Mouse (Mus musculus): ENCODE measurements at regions not wholly inside any gene's neighbourhood (a gene's known extent, or its start where the extent isn't known, plus 50 kb on each side); places are given as distances from the start of the nearest gene placed in this dataset.

DNA sequence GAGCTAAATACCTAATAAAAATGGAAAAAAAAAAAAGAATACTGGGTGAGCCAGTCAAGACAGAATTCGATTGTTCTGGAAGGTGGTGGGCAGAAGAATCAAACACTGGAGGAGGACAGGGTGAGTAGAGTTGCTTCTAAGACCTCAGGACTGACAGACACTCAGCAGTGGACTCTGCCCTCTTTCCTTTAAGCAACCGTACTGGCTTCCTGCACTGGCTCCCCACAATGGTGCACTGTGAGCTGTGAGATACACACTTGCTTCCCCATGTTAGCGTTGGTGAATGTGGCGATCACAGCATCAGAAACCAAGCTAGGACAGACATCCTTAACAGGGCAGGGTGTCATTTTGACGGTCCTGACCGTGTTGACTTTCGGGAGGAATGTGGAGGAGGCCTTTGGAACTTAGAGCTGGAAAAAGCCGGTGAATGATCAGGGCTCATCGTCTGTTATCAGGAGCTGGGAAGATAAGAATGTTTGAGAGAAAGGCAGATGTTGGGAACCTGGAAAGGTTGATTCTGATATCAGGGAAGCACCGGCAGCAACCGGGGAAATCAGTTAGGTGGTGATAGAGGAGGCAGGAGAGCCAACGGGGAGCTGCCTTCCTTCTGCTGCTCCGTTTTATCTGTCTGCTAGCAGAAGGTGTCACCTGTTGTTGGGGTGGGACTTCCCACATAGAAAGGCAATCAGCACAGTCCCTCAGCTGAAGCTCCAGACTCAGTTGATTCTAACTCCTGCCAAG, 254.8 kb downstream of the Ajap1 start:
- no peak for DNase-seq (ENCODE audit: low spot score)

DNA sequence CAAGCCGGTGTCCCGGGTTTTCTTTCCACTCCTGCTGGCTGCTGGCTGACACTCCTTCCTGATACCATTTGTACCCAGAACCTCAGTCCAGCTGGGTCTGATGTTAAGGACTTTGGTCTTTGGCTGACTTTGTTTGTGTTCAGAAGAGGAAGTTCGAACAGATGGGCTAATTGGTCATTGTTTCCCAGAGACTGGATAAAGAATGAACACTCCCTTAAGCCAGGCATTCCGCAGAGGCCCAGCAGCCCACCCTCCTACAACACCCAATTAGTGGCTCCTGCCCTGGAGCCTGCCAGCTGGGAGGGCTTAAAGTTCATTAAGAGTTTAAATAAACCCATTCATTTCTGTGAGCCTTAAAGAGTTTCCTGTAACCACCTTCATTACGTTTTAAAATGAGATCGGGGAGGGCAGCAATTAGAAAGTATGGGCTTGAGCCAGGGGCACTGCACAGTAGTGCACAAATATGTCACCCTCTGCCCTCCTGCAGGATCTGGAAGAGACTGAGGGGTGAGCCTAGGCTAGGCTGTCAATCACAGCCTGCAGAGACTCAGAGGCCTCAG, 257.9 kb downstream of the Ajap1 start:
- DNase-seq (ENCODE audit: low spot score), result peak; percentile 55

DNA sequence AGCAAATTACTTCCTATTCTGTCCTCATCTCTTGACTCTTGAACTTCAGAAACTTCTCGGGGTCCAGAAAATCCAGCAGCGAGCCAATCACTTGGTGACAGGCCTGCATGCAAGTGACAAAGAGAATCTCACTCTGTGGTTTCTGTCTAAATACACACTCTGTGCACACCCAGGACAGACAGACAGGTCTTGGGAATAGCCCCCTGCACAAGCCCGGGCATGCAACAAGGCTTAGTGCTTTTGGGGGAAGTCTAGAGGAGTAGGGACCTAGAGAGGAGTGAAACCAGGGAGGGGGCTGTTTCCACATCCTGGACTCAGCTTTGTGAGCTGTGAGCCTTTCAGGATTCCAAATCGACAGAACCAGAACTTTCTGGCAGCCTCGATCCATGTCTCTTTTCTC, 259.6 kb downstream of the Ajap1 start:
- DNase-seq (ENCODE audit: low spot score), result no peak

DNA sequence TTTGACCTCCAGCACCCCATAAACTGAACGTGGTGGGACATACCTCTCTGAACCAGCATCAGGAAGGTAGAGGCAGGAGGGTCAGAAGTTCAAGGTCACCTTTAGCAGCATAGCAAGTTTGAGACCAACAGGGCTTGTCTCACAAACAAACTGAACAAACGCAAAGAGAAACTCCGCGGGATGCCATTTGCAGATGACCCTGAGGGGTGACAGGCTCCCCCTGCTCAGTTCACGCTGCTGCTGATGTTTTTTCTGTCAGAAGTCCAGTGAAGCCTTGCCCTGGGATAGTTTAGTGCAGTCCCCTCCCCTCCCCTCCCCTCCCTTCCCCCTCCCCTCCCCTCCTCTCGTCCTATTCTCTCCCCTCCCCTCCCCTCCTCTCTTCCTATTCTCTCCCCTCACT, 262.1 kb downstream of the Ajap1 start:
- no peak for DNase-seq (ENCODE audit: low spot score)

DNA sequence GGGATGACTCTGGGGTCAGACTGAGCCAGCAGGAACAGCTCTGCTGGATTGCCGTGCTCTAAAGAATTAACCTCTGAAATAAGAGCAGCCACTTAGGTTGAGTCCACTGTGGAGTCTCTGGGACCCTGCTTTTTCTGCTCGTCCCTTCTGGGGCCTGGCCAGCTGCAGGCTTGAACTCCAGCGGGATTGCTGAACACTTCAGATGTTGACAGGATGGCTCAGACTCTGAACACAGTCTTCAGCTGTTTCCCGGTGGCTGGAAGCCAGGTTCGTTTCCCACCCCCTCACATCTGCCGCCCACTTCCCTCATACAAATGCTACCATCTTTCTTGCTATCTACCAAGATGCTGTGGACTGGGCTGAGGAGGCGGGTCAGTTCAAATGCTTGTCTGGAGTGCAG, 262.5 kb downstream of the Ajap1 start:
- DNase-seq (ENCODE audit: low spot score), result peak; percentile 9

DNA sequence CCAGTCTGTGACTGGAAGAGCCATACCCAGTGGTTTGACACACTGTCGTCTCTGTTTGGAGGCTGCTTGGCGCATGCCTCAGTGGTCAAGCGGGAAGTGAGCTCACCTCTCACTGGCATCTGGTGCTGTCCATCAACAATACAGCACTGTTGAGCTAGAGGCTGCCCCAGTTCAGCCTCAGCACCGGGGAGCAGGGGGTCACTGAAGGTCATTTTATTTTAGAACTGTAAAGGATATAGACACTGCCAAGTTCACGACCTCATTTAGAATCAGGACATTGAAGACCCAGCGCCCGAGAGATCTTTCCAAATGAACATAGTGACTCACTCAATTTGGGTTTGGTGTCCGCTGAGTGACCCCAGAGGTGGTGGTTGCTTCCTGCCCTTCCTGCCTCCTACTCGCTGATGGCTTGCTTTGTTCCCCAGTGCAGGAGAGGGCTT, 265.1 kb downstream of the Ajap1 start:
- peak; percentile 68 for DNase-seq (ENCODE audit: low spot score)

DNA sequence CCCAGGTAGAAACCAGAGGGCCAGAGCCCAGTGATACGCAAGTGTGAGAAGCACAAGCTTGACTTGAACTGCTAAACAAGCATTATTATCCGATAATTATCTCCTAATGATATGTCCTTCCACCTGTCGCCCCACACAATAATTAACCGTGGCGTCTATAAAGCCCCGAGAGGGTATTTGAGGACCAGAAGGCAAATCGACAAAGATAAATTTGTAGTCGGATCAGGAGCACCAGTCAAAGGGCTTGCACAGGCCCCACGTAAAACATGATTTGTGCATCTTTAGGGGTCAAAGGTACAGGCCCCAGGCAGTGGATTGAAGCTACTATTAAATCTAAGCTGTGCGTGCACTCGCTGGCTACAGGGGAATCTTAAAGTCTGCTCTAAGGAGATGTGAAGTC, 270.5 kb downstream of the Ajap1 start:
- no peak for DNase-seq (ENCODE audit: low spot score)

DNA sequence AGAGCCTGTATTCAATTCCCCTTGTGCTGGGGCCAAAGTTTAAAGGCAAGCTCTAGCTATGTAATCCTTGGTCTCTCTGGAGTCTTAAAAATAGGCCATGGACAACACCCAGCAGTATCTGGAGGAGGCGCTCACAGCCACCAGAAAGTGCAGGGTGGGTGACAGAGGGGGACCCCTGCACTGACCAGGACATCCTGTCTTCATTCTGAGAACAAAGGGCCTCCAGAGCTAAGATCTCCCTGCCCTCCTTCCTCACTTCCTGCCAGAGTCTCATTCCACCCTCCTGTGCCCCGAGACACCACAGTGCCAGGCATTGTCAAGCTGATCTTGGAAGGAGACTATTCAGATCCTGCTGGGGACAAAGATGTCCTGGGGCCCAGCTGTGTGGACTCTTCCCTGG, 273.8 kb downstream of the Ajap1 start:
- DNase-seq (ENCODE audit: low spot score), result no peak

DNA sequence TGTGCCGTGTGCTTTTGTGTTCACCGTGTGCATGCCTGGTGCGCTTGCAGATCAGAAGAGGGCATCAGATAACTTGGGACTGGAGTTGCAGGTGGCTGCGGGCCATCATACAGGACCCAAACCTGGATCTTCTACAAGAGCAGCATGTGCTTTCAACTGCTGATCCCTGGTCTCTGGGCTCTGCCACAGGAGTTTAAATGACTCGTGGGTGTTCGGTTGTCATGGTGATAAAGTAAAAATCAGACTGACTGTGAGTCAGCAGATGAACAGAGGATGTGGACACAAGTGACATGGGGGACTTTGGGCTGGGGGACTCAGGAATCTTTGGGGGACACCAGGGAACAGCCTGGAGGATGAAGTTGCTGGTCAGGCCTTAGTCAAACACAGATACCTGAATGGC, 274.4 kb downstream of the Ajap1 start:
- DNase-seq (ENCODE audit: low spot score), result no peak

DNA sequence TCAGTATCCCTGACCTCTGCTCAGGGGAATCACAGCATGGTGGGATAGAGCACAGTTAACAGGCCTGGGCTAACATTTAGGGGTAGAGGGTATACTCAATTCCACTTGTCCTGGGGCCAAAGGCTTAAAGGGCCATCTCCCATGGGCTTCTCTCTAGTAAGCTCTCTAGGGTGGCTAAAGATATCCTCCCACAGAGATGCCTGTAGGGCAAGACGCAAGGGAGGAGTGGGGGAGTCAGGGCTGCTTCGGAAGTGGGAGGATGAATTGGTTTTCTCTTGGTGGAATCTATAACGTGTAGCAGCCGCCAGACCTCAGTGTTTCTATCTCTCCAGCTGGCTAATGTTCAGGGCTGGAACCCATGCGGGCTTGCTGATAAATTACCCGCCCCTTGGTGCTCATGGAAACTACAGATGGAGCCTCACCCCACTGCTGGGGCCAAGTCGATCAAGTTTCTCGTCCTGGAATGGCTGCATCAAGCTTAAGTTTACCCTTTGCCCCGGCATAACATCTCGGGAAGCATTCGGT, 275.0 kb downstream of the Ajap1 start:
- DNase-seq (ENCODE audit: low spot score), result no peak

DNA sequence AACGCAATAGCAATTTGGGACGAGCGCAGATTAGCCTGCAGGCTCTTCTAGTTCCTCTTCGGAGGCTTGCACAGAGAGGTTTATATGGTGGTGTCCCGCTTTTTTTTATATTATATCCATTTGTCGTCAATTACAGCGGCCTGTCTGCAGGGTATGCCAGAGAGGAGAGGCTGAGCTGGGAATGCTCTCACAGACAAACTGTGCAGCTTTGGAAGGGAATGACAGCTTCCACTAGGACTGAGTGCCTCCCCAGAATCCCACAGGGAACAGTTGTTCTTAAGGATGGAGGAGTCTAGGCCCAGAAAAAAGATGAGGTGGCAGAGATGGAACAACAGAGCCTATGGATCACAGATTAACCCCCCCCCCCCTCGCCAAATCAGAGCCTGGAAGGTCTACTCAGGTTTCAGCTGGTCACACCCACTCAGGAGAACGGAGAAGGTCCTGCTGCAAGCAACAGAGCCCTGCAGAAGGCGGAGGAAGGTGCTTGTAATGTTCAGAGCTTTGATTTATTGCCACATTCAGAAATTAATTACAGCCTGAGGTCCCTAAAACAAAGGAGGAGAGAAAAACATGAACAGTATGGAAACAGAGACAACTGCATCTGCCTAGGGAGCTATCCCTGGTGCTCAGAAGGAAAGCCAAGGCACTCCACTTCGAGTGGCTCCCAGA, 275.7 kb downstream of the Ajap1 start:
- DNase-seq (ENCODE audit: low spot score), result no peak

DNA sequence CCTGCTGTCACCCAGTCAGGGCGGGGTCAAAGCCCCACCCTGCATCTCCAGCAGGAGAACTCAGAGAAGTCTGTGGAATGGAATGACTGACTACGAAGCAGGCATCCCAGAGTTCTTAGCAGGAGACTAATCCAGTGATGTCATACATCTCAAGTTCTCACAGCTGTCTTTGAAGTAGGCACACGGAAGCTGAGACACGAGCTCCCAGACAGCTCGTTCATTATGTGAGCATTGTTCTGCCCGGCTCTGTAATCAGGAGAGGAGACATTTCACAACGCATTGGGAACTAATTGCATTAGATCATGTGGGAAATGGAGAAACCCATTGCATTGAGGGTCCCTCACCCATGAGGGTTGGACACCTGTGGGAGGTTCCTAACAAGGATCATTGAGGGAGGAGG, 277.8 kb downstream of the Ajap1 start:
- DNase-seq (ENCODE audit: low spot score), result no peak

DNA sequence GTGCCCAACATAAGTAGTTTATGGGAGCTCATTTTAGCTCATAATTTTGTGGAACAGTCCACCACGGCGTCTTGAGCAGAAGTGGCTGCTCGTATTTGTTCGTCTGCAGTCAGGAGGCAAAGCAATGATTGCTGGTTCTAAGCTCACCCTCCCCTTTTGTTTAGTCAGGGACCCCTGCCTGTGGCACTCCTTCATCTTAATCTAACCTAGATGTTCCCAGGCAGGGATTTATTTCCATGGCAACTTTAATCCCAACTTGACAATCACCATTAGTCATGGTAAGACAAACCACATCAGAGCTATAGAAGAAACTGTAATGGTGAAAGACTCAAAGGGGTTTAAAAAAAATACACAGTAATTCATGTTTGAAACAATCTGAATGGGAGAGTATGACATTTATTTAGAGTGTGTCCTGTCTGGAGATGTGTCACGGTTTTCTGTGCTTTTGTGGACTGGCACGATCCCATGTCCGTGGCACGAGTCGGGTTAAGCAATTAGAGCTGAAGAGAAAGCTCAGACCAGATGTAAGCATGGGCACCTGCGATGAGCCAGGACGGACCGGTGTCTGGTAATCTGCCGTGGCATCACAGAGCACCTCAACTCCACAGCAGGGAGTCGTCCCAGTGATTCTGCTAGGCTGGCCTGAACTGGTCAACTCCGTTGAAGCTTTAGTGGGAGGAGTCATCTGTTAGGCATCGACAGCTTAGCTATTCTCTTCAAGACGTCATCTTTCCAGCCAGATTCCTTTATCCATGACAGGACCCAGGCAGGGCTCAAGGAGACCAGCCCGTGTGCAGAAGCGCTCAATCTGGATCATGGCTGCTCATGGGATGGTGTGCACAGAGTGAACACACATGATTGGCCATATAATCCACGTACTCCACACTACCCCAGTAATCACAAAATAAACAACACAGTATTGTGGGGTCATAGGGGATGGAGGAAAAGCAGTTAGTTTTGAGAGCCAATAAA, 281.5 kb downstream of the Ajap1 start:
- DNase-seq (ENCODE audit: low spot score), result no peak

DNA sequence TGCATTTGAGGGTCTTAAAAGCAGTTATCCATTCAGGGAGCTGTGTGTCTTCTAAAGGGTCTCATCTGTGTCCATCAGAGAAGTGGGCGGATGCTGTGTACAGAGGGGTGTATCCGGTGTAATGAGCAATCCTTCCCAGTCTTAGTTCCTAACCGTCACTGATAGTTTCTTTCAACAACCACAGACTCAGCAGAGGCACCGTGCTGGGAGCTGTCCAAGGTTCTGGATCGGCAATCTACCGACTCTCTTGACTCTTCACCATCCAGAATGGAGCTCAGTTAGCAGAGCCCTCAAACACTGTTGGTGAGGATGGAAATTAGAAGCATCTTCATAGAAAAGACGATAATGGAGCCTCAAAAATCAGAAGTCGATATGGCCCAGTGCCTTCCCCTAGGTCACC, 293.1 kb downstream of the Ajap1 start:
- DNase-seq (ENCODE audit: low spot score), result peak; percentile 17

DNA sequence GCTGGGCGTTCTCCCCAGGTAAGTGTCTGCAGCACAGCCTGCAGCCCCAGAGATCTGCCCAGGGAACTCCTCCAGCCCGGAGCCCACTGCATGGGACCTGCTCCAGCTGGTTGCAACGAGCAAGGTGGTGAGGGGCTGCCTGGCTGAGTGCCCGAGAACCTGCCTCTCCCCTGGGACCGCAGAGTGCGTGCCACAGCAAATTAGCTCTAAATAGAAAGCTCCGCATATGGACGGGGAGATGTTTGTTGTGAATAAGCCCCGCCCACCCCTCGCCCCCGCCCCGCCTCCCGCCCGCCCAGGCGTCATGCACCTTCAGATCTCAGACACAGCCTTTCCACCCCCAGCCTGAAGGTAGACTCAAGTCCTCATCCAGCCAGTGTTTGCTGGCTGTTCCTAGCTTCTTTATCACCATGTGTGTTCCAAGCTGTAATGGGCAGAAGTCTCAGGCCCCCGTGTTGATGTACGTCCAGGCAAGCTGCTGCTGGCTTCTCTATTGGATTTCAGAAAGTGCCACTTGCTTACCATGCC, 294.0 kb downstream of the Ajap1 start:
- no peak for DNase-seq (ENCODE audit: low spot score)

DNA sequence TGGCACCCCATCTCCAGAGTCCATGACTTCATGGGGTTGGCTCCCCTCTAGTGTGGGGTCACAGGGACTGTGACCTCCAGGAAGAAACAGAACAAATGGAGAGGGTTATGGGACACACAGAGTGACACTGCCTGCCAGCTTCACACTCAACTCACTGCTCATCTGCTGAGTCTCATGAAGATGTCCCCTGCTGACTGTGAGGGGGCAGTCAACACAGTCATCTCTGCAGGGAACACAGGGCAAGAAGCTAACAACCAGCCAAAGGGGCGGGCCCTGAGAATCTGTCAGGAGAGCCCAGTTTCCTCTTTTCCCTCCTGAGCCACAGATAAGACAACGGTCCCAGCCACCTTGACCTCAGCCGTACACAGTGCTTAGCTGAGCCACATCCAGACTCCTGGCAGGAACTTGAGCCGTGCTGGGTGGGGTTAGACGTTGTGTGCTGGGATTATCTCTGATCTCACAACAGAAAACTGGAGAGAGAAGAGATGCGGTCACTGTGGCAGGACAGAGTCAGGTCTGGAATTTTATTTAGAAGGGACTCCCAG, 294.6 kb downstream of the Ajap1 start:
- no peak for DNase-seq (ENCODE audit: low spot score)

DNA sequence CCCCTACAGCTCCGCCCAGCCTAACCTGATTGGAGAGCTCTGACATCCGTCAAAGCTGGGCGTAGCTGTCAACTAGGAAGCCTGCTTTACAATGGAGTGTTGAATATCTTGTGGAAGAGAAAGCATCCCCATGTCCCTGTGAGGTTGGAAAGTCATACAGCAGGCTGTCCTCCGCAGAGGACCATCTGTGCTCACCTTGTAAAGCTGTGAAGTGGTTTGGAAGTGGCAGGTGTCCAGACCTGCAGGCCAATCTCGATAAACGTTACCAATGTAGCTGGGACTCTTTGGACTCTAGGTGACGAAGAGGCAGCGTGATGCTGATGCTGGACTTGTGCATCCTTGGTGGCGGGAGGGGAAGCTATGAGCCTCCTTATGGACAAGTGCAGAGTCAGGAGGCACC, 305.1 kb downstream of the Ajap1 start:
- DNase-seq (ENCODE audit: low spot score), result no peak

DNA sequence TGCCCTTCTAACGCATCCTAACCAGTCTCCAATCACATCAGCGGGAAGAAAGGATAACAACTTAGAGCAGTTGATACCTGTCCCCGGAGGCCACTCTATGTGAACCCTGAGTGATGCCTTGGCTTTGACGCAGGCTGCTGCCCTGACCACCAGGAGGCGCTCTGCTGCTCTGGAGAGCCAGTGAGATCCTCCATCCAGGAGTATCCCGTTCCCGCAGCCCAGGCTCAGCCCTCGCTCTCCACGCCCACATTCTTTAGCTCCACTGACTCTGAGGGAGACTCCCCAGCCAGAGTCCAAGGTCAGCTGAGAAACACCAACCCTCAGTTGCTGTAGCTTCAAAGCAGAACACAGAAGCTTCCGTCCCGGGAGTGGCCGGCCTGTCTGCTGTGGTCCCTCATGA, 307.0 kb downstream of the Ajap1 start:
- DNase-seq (ENCODE audit: low spot score), result peak; percentile 12

DNA sequence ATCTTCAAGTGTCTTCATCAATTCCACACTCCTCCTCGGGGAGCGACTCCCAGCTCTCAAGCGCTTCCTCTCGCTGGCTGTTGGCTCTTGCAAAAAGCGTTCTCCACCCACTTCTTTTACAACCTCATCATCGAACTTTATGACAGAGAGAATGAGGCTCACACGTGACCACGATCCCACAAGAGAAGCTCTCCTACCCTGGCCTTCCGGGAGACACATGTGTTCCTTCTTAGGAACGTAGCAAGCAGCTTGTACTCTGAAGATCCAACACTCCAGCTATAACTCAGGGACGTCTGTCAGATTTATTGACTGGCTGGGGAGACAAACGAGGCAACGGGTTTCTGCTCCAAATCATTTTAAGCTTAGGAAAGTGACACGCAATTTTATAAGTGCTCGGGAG, 307.5 kb downstream of the Ajap1 start:
- DNase-seq (ENCODE audit: low spot score), result no peak

DNA sequence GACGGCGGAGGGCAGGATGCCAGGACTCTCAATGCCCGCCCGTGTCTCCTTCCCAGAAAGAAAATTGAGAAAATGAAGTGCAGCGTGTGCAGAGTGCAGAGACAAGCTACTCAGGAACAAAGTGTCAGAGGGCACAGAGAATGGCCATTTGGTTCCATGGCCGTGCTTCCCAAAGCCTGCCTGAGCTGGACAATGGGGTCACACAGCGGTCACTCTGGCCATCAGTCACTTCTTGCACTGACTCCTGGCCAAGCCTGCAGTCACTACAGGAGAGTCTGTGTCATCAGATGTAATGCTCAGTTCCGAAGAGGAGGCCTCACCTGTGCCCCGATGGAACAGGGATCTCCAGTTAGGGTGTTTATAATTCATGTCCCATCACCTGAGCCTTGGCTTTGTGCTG, 312.6 kb downstream of the Ajap1 start:
- no peak for DNase-seq (ENCODE audit: low spot score)

DNA sequence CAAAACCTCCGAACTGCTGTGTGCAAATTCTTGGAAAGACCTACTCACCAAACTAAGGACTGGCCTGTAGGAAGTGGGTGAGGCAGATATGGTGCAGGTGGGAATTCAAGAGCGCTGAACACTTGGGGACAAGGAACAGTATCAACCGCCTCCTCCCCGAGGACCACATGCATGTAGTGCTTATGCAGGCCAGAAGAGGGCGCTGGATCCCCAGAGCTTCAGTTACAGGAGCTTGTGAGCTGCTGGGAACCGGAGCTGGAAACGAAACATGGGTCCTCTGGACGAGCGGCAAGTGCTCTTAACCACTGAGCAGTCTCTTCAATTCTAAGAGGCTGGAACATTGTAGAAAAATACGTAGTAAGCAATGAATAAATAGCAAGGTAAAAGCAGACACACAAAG, 317.8 kb downstream of the Ajap1 start:
- DNase-seq (ENCODE audit: low spot score), result no peak
